Mouse (Mus musculus) midbrain, embryonic 13.5 days (tissue): ENCODE data around the gene Me1. TPM values are rescaled to one million over a fixed set of nuclear protein-coding genes. Genes with fewer than 3 reads are reported as not detected.

ENCODE experiments used
- ATAC-seq: fragments of 200-750 bp; cut with Nextera tagmentation; 2 replicates; pipeline ENCODE4 v1.8.0; 2017; ENCODE audit warnings: mild to moderate bottlenecking, moderate TSS enrichment, moderate library complexity
- H3K27ac ChIP-seq: fragments of 300-500 bp; sonication (generic); 2 replicates; pipeline ENCODE4 v1.5.1; 2015; ENCODE audit warnings: inconsistent platforms, mild to moderate bottlenecking, moderate library complexity
- H3K27me3 ChIP-seq: fragments of 300-500 bp; sonication (generic); 2 replicates; pipeline ENCODE4 v1.6.1; 2015; ENCODE audit warnings: mild to moderate bottlenecking, inconsistent platforms
- H3K36me3 ChIP-seq: fragments of 300-500 bp; sonication (generic); 2 replicates; pipeline ENCODE4 v1.6.1; 2015; ENCODE audit warnings: mild to moderate bottlenecking, inconsistent platforms
- H3K4me1 ChIP-seq: fragments of 300-500 bp; sonication (generic); replicated peaks from 2 replicates; pipeline ENCODE4 v1.6.1; 2015; ENCODE audit warnings: inconsistent platforms
- H3K4me2 ChIP-seq: fragments of 300-500 bp; sonication (generic); replicated peaks from 2 replicates; pipeline ENCODE4 v1.6.1; 2015; ENCODE audit warnings: moderate library complexity, mild to moderate bottlenecking, inconsistent platforms
- H3K4me3 ChIP-seq: fragments of 300-500 bp; sonication (generic); replicated peaks from 2 replicates; pipeline ENCODE4 v1.5.1; 2015; ENCODE audit warnings: mild to moderate bottlenecking, inconsistent platforms
- H3K9ac ChIP-seq: fragments of 300-500 bp; sonication (generic); replicated peaks from 2 replicates; pipeline ENCODE4 v1.6.1; 2015; ENCODE audit warnings: mild to moderate bottlenecking, inconsistent platforms
- H3K9me3 ChIP-seq: fragments of 300-500 bp; sonication (generic); 2 replicates; pipeline ENCODE4 v1.6.1; 2016; ENCODE audit warnings: mild to moderate bottlenecking, inconsistent platforms
- WGBS: fragments of 180-500 bp; shearing (Covaris S2); methylation state at CpG from one replicate; pipeline ENCODE4 v1.1.7; 2015; 5-methylcytosine and 5-hydroxymethylcytosine counted together
- polyA plus RNA-seq: library from polyadenylated mRNA; unstranded; fragments of >200 nt; fragmentation: Nextera tagmentation; extraction: Ambion mirVana; gene quantifications from 2 replicates; pipeline ENCODE4 v1.2.1, GENCODE M21; 2015

Me1 gene
- polyA plus RNA-seq, 1 experiment from 2014 or later, result 18.7 TPM

- Histone ChIP-seq H3K4me1 (no peaks in the 10 kb centered on the region), H3K27ac (no peak overlapping the region), H3K4me2 (no peak overlapping the region), H3K27me3 (no peaks in the 10 kb centered on the region), H3K4me3 (no peak overlapping the region), H3K9me3 (no peaks in the 10 kb centered on the region), H3K36me3 (peaks cover 78% of the 10 kb centered on the region), H3K9ac (no peak overlapping the region)
- WGBS, result 95% methylated on average over 4 of the region's 4 CpGs
- no peak for ATAC-seq
Observed at GRCm38 (mm10) chr9:86554641-86555040, 141.1 kb downstream of the Me1 start.

GRCm38 (mm10) chr9:86553886-86554285 lies 141.9 kb downstream of the Me1 start:
- Histone ChIP-seq H3K9ac (no peak overlapping the region), H3K4me1 (no peaks in the 10 kb centered on the region), H3K9me3 (no peaks in the 10 kb centered on the region), H3K36me3 (peaks cover 76% of the 10 kb centered on the region), H3K4me3 (no peak overlapping the region), H3K4me2 (no peak overlapping the region), H3K27me3 (no peaks in the 10 kb centered on the region), H3K27ac (no peak overlapping the region)
- ATAC-seq, result no peak
- WGBS, result 94% methylated on average over 9 of the region's 9 CpGs

- no peak overlapping the region for H3K9ac ChIP-seq
- 91% methylated on average over 3 of the region's 3 CpGs for WGBS
- no peak overlapping the region for H3K4me3 ChIP-seq
- H3K27ac ChIP-seq, result no peak overlapping the region
- no peak overlapping the region for H3K4me2 ChIP-seq
- no peaks in the 10 kb centered on the region for H3K9me3 ChIP-seq
- no peaks in the 10 kb centered on the region for H3K4me1 ChIP-seq
- no peak for ATAC-seq
- peaks cover 67% of the 10 kb centered on the region for H3K36me3 ChIP-seq
- H3K27me3 ChIP-seq, result no peaks in the 10 kb centered on the region
Observed at GRCm38 (mm10) chr9:86550717-86551116, 145.0 kb downstream of the Me1 start.

GRCm38 (mm10) chr9:86549637-86550162 lies 146.1 kb downstream of the Me1 start:
- 90% methylated on average over 5 of the region's 5 CpGs for WGBS
- H3K4me2 ChIP-seq, result no peak overlapping the region
- H3K27me3 ChIP-seq, result no peaks in the 10 kb centered on the region
- no peak for ATAC-seq
- H3K27ac ChIP-seq, result no peak overlapping the region
- H3K4me1 ChIP-seq, result no peaks in the 10 kb centered on the region
- no peak overlapping the region for H3K4me3 ChIP-seq
- H3K36me3 ChIP-seq, result peaks cover 71% of the 10 kb centered on the region
- H3K9me3 ChIP-seq, result no peaks in the 10 kb centered on the region
- H3K9ac ChIP-seq, result no peak overlapping the region

- no peak overlapping the region for H3K4me2 ChIP-seq
- no peak overlapping the region for H3K9ac ChIP-seq
- WGBS, result 80% methylated on average over 1 of the region's 1 CpGs
- H3K27me3 ChIP-seq, result no peaks in the 10 kb centered on the region
- no peak overlapping the region for H3K27ac ChIP-seq
- no peak overlapping the region for H3K4me3 ChIP-seq
- no peak for ATAC-seq
- no peaks in the 10 kb centered on the region for H3K4me1 ChIP-seq
- H3K36me3 ChIP-seq, result peaks cover 73% of the 10 kb centered on the region
- no peaks in the 10 kb centered on the region for H3K9me3 ChIP-seq
Observed at GRCm38 (mm10) chr9:86544559-86544958, 151.2 kb downstream of the Me1 start.

GRCm38 (mm10) chr9:86543451-86543850 lies 152.3 kb downstream of the Me1 start:
- Histone ChIP-seq H3K4me3 (no peak overlapping the region), H3K4me2 (no peak overlapping the region), H3K9ac (no peak overlapping the region), H3K27me3 (no peaks in the 10 kb centered on the region), H3K27ac (no peak overlapping the region), H3K4me1 (no peaks in the 10 kb centered on the region), H3K9me3 (no peaks in the 10 kb centered on the region), H3K36me3 (peaks cover 64% of the 10 kb centered on the region)
- 72% methylated on average over 3 of the region's 3 CpGs for WGBS
- ATAC-seq, result no peak

GRCm38 (mm10) chr9:86534071-86534470 lies 161.7 kb downstream of the Me1 start:
- H3K9ac ChIP-seq, result no peak overlapping the region
- 94% methylated on average over 5 of the region's 5 CpGs for WGBS
- ATAC-seq, result no peak
- H3K9me3 ChIP-seq, result no peaks in the 10 kb centered on the region
- H3K36me3 ChIP-seq, result peaks cover 44% of the 10 kb centered on the region
- H3K27me3 ChIP-seq, result no peaks in the 10 kb centered on the region
- H3K4me2 ChIP-seq, result no peak overlapping the region
- no peak overlapping the region for H3K4me3 ChIP-seq
- no peaks in the 10 kb centered on the region for H3K4me1 ChIP-seq
- no peak overlapping the region for H3K27ac ChIP-seq

Other genes with a start within 250 kb of the Me1 start
- gene Ube2cbp, start 231.0 kb downstream of the Me1 start, polyA plus RNA-seq, result 7.4 and 7.8 TPM in 2 replicates
- gene Dop1a, start 228.8 kb downstream of the Me1 start, polyA plus RNA-seq, result 32.1 and 36.8 TPM in 2 replicates
- 39.7 and 40.2 TPM in 2 replicates for gene Pgm3, start 124.1 kb downstream of the Me1 start, polyA plus RNA-seq
- gene Rwdd2a, start 124.0 kb downstream of the Me1 start, polyA plus RNA-seq, result 6.8 and 7.1 TPM in 2 replicates
- gene Prss35, start 47.7 kb upstream of the Me1 start, polyA plus RNA-seq, result 1.4 and 1.7 TPM in 2 replicates
- 84.0 and 88.6 TPM in 2 replicates for gene Snap91, start 184.7 kb upstream of the Me1 start, polyA plus RNA-seq